Mouse (Mus musculus) MN1 (cell line): ENCODE measurements around the gene Nipal3.

Source experiments
- DNase-seq: peaks from one replicate; pipeline ENCODE4 v3.0.0-alpha.2; 2016; ENCODE audit warnings: low spot score

Nipal3 gene

GRCm38 (mm10) chr4:135494521-135495396, at the start of gene Nipal3, which contains the start of gene Stpg1:
Gene Nipal3, minus strand, starts transcription at chr4:135495038.
Gene Stpg1, plus strand, starts transcription at chr4:135494790.
- peak; percentile 97 for DNase-seq

- no peak for DNase-seq
Observed at GRCm38 (mm10) chr4:135544284-135544683, 49.4 kb upstream of the Nipal3 start.

GRCm38 (mm10) chr4:135540057-135540456, 45.2 kb upstream of the Nipal3 start:
- DNase-seq, result no peak

GRCm38 (mm10) chr4:135539056-135539455, 44.2 kb upstream of the Nipal3 start:
- DNase-seq, result no peak

- no peak for DNase-seq
Observed at GRCm38 (mm10) chr4:135535021-135535420, 40.2 kb upstream of the Nipal3 start.

GRCm38 (mm10) chr4:135533001-135533400, 38.2 kb upstream of the Nipal3 start:
- no peak for DNase-seq

GRCm38 (mm10) chr4:135531771-135532613, 37.2 kb upstream of the Nipal3 start:
- no peak for DNase-seq

GRCm38 (mm10) chr4:135531236-135531635, 36.4 kb upstream of the Nipal3 start:
- DNase-seq, result no peak

GRCm38 (mm10) chr4:135530270-135530669, 35.4 kb upstream of the Nipal3 start:
- DNase-seq, result no peak

GRCm38 (mm10) chr4:135526039-135526710, 31.3 kb upstream of the Nipal3 start:
- no peak for DNase-seq

GRCm38 (mm10) chr4:135525057-135525456, 30.2 kb upstream of the Nipal3 start:
- no peak for DNase-seq

GRCm38 (mm10) chr4:135523939-135524338, 29.1 kb upstream of the Nipal3 start:
- DNase-seq, result no peak

- no peak for DNase-seq
Observed at GRCm38 (mm10) chr4:135520421-135520820, 25.6 kb upstream of the Nipal3 start.

GRCm38 (mm10) chr4:135518135-135518534, 23.3 kb upstream of the Nipal3 start:
- DNase-seq, result no peak

- peak; percentile 54 for DNase-seq
Observed at GRCm38 (mm10) chr4:135516351-135517316, 21.8 kb upstream of the Nipal3 start.

GRCm38 (mm10) chr4:135514925-135515324, 20.1 kb upstream of the Nipal3 start:
- no peak for DNase-seq

- no peak for DNase-seq
Observed at GRCm38 (mm10) chr4:135513865-135514264, 19.0 kb upstream of the Nipal3 start.

GRCm38 (mm10) chr4:135509515-135509914, 14.7 kb upstream of the Nipal3 start:
- DNase-seq, result peak; percentile 67

GRCm38 (mm10) chr4:135508419-135509039, 13.7 kb upstream of the Nipal3 start:
- DNase-seq, result peak; percentile 89

GRCm38 (mm10) chr4:135507547-135508350, 12.9 kb upstream of the Nipal3 start:
- peak; percentile 63 for DNase-seq
